Mouse (Mus musculus): ENCODE measurements around the gene Hrh2. TPM values are rescaled to one million over a fixed set of nuclear protein-coding genes. Genes with fewer than 3 reads are reported as not detected.
A peak's percentile ranks its signal among the peaks of the same experiment; 100 is the strongest.

Hrh2 gene
- polyA plus RNA-seq, 1 experiment from 2014 or later, result 0.06 TPM

DNA sequence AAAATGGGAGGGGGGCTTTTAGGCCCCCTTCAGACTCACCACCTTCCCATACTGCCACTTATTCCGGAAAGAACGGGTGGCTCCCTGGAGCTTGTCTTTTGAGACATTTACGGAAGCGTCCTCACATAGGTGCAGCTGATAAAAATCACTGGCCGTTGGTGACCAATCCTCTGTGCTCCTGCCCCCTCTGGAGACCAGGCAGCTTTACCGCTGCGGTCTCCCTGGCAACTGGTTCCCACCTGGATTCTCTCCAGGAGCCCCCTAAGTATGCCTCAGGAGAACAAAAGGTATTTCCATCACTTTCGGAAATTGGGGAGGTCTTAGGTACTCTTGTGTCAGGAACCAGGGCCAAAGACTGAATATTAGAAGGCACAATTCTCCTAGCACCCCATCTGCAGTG is 89.7 kb downstream of the Hrh2 start:
- Histone ChIP-seq H3K27me3 (replicated peaks) (peaks cover 5% of the 10 kb centered on the region; the same call in 1 of the 2 replicates), H3K9me3 (no peaks in the 10 kb centered on the region), H3K36me3 (no peaks in the 10 kb centered on the region), H3K4me1 (peaks cover 16% of the 10 kb centered on the region; the same call in 1 of the 2 replicates), H3K9ac (no peak overlapping the region), H3K27ac (no peak overlapping the region), H3K4me2 (replicated peaks) (no peak overlapping the region), H3K4me3 (no peak overlapping the region)
- 41% methylated on average over 8 of the region's 8 CpGs for WGBS
- ATAC-seq (ENCODE audit: low FRiP score, low read depth), result no peak

DNA sequence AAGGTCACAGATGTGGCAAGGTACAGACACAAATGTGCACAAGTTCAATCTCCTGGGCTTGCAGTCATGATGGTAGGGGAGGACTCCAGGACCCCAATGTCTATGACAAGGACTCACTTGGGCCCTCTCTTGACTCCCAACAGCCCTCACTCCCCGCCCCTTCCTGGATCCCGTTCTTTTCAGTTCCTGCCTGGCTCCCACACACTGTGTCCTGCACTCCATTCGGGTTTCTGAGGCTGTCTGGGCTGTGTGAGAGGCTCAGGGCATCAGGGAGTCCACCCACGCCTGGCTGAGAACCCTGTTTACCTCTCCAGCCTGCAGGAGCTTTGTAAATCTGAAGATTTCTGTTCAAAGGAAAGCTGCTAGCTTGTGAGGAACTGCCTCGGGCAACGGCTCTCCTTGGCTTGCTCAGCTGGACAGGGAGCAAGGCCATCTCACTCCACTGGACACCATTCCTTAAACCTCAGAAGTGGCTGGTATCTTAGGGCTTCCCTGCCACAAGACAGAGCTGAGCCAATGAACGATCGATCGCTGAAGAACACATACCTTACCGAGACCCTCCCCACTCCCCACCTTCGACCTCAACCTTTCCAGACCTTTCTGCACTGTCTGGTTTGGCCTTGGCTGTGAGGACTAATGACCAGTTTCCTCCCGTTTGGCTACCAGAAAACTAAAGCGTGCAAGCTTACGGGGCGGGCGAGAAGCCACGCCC is 90.4 kb downstream of the Hrh2 start:
- Histone ChIP-seq H3K4me2 (replicated peaks) (peak overlapping the region; percentile 51), H3K27ac (no peak overlapping the region), H3K4me1 (peaks cover 16% of the 10 kb centered on the region; the same call in 1 of the 2 replicates), H3K9ac (no peak overlapping the region), H3K4me3 (no peak overlapping the region), H3K36me3 (no peaks in the 10 kb centered on the region), H3K9me3 (no peaks in the 10 kb centered on the region), H3K27me3 (replicated peaks) (peaks cover 5% of the 10 kb centered on the region; the same call in 1 of the 2 replicates)
- 19% methylated on average over 17 of the region's 17 CpGs for WGBS
- ATAC-seq (ENCODE audit: low FRiP score, low read depth), result no peak; the same call in 1 of the 2 replicates

DNA sequence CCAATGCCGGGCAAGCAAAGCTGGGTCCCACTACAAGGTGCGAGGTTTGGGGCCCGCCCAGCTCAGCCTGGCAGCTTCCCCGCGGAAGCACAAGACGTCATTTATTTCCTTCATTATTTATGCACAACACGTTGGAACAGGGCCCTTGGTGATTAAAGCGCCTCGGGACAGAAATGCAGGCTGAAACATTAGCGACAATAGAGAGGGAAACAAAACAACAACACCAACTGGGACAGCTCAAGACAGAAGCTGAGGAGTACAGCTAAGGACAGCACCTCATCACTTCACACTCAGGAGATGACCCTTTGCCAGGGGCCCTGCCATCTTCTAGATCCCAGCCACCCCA is 90.9 kb downstream of the Hrh2 start:
- Histone ChIP-seq H3K9me3 (no peaks in the 10 kb centered on the region), H3K4me3 (no peak overlapping the region), H3K36me3 (no peaks in the 10 kb centered on the region), H3K4me1 (peaks cover 16% of the 10 kb centered on the region; the same call in 1 of the 2 replicates), H3K4me2 (replicated peaks) (peak overlapping the region; percentile 51), H3K27me3 (replicated peaks) (peaks cover 5% of the 10 kb centered on the region; the same call in 1 of the 2 replicates), H3K27ac (no peak overlapping the region), H3K9ac (no peak overlapping the region)
- WGBS, result 3% methylated on average over 10 of the region's 10 CpGs
- peak; percentile 75 for ATAC-seq (ENCODE audit: low FRiP score, low read depth)

Other genes starting within 250 kb of the Hrh2 start
- 0.53 and 0.75 TPM in 2 replicates for gene Drd1, start 136.4 kb upstream of the Hrh2 start, polyA plus RNA-seq (2016; fragmentation: Nextera tagmentation; extraction: Ambion mirVana)
- 67.2 and 69.5 TPM in 2 replicates for gene Sfxn1, start 120.3 kb upstream of the Hrh2 start, polyA plus RNA-seq (2016; fragmentation: Nextera tagmentation; extraction: Ambion mirVana)
- gene Cplx2, start 179.2 kb downstream of the Hrh2 start, polyA plus RNA-seq (2016; fragmentation: Nextera tagmentation; extraction: Ambion mirVana), result 13.6 and 15.4 TPM in 2 replicates